Mouse (Mus musculus) megakaryocyte-erythroid progenitor cell, adult 5-6 weeks (primary cell): ENCODE measurements around the gene Rhobtb1. TPM values are rescaled to one million over a fixed set of nuclear protein-coding genes. Genes with fewer than 3 reads are reported as not detected.

Experiments used
- ATAC-seq: replicated peaks from 2 replicates; pipeline ENCODE4 v1.8.0; 2016; ENCODE audit warnings: mild to moderate bottlenecking, inconsistent platforms; ENCODE audit not compliant: severe bottlenecking, poor library complexity, low FRiP score, low TSS enrichment
- total RNA-seq, 2 experiments: library from RNA; stranded (forward) in 1 of 2; stranded (reverse) in 1 of 2; fragments of 200-1000, 215-1000 nt in 1 of 2; fragments of >200 nt in 1 of 2; fragmentation: Nextera tagmentation in 1 of 2; gene quantifications; 2 replicates each; pipeline ENCODE4 v1.2.3; 2014 to 2017

Gene Rhobtb1
- total RNA-seq, 2 experiments from 2014 or later: 4.1 TPM; not detected in 1

DNA sequence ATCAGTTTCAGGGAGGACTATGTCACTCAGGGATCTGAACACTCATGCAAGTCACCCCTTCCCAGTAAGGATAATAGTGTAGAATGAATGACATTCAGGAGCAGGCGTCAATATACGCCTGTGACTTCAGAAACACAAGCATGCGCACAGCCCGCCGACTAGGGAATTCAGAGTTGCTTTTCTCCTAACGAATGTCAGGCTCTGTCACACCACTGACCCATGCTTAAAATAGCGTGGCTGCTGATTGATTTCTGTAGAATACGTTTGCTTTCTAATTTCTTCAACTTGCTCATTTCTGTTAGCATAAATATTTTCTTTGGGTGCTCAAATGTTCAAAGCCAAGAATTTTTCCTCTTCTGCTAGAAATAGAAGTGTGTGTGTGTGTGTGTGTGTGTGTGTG lies 74.7 kb downstream of the Rhobtb1 start:
- ATAC-seq: no peak

DNA sequence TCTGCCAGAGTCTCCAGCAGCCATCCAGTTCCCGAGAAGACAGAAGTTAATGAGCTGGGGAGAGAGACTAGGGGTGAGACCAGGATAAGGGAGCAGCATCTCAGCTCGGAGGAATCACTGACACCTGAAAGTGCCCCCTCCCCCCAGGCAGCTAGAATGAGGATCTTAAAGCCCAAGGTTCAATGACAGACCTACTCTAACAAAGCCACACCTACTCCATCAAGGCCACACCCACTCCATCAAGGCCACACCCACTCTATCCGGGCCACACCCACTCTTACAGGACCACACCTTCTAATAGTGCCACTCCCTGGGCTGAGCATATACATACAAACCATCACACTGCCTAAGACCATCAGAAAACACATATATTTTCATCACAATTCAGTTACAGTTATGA lies 86.0 kb downstream of the Rhobtb1 start:
- ATAC-seq: no peak

GRCm38 (mm10) chr10:69237781-69238180 lies 86.5 kb downstream of the Rhobtb1 start:
- no peak for ATAC-seq

- ATAC-seq: no peak
Observed at GRCm38 (mm10) chr10:69238311-69238710, 87.1 kb downstream of the Rhobtb1 start.

GRCm38 (mm10) chr10:69240530-69240929 lies 89.3 kb downstream of the Rhobtb1 start:
- ATAC-seq: no peak

GRCm38 (mm10) chr10:69245151-69245550 lies 93.9 kb downstream of the Rhobtb1 start:
- no peak for ATAC-seq

- no peak for ATAC-seq
Observed at GRCm38 (mm10) chr10:69245906-69246668, 94.9 kb downstream of the Rhobtb1 start.

DNA sequence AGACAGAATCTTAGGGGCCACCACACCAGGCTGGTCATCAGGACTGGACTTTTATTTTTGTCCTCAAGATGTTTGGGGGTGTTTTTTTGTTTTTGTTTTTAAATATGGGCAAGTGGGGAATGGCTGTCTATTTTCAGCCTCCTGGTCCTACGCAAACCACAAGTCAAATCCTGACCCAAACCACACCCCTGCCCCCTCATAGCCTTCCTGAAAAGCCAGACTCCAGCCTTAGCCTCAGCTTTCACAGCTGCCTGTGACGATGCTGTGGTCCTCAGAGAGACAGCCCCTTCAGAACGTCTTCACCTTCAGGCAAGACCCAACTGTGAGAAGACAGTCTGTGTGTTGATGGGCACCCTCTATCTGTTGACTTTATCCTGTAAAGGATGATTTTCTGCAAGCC lies 95.5 kb downstream of the Rhobtb1 start:
- ATAC-seq: no peak

DNA sequence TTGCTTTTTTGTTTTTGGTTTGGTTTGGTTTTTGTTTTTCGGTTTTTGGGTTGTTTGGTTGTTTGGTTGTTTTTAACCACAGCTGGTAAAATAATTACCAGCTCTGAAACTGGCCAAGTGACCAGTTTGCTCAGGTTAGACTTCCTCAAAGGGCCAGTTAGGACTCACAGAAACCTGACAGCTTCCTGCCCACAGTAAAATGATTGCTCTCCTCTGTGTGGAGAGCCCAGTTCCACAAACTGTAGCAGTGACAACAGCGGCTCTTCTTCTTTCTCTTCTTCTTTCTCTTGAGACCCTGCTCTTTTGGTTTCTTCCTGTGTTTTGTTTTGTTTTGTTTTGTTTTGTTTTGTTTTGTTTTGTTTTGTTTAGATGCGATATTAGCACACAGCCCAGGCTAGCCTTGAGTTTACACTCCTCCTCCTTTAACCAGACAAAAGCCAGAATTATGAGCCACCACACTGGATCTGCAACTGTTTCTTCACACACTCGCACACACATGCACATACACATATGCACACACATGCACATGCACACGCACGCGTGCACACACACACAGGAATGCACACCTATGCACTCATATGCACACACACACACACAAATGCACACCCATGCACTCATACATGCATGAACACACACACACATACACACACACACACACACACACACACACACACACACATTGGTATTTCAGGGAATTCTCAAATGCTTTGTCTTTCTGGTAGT lies 96.2 kb downstream of the Rhobtb1 start:
- ATAC-seq: no peak

DNA sequence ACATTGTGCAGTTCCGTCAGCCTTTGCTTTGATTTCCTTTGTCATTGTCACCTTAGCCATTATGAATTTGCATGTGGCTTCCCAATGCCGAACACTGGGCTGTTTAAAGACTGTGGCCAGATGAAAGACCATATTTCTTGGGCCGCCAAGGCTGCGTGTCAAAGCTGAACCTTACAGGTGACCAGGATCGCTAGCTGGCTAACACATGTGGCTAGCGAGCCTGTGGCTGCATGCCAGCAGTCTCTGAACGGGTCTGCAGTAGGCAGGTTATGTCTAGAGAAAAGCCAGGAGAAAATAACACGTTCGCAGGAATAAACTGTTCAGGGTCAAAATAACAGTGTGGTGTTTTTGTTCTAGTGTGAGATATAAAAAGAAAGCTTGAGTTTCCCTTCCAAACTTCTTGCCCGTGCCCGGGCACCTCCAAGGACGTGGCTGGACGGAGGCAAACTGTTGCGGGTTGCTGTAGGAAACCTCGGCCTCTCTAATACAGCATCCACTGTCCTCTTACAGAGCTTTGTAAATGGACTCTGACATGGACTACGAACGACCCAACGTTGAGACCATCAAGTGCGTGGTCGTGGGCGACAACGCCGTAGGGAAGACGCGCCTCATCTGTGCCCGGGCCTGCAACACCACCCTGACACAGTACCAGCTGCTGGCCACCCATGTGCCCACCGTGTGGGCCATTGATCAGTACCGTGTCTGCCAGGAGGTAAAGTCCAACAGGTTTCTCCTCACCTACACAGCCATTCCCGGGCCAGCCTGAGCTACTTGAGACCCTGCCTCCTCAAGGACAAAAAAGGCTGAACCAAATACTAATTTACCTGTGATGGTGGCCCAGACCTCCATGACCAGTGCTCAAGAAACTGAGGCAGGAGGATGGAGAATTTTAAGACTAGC lies 97.3 kb downstream of the Rhobtb1 start:
- ATAC-seq: no peak

DNA sequence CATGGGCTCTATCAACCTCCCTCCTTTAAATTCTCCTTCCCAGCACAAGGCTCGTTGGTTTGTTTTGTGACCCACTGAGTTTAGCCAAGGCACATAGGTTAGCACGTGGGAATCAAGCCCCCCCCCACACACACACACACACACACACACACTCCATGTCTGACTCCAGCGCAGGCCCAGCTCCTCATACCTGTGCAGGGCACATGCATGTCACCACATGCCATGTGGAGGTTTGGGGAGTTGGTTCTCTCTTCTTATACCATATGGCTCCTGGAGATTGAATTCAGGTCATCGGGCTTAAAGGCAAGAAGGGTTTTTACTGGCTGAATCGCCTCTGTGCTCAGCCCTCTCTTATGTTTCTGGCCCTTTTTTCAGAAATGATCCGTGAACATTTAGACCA lies 100.0 kb downstream of the Rhobtb1 start:
- ATAC-seq: no peak

DNA sequence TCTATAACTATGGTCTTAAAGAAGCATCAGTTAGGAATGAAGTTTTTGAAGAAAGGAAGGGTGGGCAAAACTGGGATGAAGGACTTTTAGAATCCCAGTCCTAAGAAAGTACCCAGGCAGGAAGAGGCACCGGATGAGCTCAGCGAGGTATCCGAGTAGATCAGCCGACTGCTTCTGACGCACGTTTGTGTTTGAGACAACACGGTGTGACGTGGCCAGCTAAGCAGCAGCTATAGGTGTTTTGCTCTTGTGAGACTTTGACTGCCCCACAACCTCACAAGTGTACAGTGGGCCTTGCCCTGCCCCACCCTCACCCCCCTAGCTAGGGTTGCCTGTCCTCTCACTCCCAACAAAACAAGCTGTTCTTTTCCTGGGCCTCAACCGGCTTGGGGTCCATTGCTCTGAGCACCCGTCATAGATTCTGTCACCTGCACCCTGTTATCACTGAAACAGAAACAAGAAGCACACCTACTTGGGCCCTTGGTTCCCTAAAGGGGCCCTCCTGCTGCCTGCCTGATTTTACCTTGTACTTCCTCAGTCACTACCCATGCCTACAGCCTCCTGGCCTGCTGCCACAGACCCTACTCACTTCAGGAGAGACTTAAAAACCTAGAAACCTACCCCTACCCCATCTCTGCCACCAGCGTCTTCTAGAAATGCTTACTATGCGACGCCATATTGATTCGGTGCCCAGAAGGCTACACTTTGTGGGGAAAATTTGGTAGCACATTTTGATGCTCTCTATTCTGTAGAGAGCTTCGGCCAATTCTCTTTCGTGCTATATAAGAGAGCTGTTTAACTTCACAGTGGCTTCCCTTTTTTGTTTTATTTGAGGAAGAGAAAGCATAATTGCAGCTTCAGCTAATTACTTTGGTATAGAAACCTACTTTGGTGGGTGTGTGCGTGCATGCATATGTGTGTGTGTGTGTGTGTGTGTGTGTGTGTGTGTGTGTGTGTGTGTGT lies 101.2 kb downstream of the Rhobtb1 start:
- no peak for ATAC-seq

DNA sequence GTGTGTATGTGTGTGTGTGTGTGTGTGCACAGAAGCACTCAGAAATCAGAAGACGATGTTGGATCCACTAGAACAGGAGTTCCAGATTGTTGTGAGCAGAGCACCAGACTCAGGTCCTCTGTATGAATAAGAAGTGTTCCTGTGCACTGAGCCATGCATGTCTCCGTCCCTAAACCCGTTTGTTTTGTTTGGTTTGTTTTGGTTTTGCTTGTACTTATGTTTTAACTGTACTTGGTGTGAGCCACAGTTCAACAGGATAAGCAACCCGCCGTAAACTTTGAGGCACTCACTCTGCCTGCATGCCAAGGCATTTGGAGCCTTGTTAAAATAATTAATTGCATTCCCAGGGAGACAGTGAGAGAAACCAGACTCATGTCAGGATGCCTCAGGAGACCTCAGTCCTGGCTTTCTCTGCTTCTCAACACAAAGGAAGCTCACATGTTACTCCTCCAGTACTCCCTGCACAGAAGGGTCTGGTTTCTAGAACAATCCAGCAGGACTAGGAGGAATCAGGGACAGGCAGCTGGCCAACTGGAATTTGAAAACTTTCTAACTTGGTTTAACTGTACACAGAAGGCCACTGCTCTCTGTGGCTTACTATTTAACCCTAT lies 101.9 kb downstream of the Rhobtb1 start:
- no peak for ATAC-seq

- ATAC-seq: no peak
Observed at GRCm38 (mm10) chr10:69253686-69254080, 102.4 kb downstream of the Rhobtb1 start.

DNA sequence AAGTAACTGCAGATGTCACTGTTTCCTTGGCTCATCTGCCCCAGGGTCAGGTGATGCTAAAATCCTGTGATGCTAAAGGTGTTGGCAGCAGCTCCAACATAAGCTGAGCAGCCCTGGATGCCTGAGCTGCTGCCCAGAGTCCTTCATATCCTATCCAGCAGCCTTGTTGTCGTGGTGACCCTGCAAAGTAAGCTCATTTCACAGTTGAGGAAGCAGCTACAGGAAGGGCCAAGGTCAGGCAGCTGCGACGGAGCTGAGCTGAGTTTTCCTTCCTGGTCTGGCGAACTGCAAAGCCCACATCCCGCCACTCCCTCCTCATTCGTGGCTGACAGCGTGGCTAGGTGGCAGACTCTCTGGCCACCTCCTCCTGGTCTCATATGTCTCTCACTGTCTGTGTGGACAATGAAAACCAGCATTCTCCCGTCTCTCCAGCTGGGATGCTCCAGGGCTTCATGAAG lies 103.2 kb downstream of the Rhobtb1 start:
- no peak for ATAC-seq

DNA sequence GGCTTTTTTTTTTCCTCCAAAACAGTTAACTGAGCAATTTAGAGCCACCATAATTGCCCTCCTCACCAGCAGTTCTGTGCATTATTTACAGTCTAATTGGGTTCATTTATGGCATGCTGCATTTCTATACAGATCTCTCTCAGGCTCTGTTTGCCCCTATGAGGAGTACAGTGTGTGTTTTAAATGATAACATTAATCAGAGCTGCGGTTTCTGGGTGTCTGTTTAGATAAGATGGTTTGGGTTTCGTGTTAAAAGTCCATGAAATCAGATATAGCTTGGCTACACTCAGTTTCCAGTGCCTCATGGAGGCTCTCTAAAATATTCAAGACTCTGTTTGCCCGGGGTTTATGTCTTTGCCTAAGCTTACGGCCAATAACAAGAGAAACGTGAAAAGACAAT lies 104.4 kb downstream of the Rhobtb1 start:
- ATAC-seq: peak; percentile 71

- ATAC-seq: no peak
Observed at GRCm38 (mm10) chr10:69257592-69258133, 106.4 kb downstream of the Rhobtb1 start.

- ATAC-seq: no peak
Observed at GRCm38 (mm10) chr10:69258588-69258987, 107.4 kb downstream of the Rhobtb1 start.
